Mouse (Mus musculus): ENCODE measurements around the gene Mast1. TPM values are rescaled to one million over a fixed set of nuclear protein-coding genes. Genes with fewer than 3 reads are reported as not detected.
"Not testable (repeated sequence)": the region's sequence is repeated elsewhere in the genome, so short reads cannot be mapped to it uniquely, and the experiment has no call there.

The Mast1 gene
- total RNA-seq, 2 experiments from 2014 or later = 2.3 to 4.2 TPM

DNA sequence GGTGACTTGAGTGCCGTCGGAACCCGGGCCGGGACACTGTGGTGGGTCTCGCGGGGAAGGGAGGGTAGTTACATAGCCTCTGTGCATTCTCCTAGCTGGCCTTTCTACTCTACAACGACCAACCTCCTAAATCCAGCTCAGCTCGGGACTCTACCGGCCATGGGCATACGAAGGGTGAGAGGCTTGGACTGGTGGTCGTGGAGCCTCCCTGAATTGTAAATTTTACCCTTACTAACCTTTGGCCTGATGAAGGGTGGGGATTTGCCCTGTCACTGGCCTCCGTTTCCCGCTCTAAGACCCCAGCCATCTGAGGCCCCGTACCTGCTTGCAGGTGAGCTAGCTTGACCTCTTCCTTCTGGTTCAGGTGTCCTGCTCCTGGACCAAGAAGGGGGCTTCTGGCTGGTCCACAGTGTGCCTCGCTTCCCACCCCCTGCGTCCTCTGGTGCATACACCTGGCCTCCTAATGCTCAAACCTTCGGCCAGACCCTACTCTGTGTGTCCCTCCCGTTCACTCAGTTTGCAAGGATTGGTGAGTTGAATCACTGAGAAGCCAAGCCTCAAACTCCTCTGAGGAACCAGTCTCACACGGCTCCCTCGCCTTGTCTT, 27.9 kb downstream of the Mast1 start:
- DNase-seq = no peak

DNA sequence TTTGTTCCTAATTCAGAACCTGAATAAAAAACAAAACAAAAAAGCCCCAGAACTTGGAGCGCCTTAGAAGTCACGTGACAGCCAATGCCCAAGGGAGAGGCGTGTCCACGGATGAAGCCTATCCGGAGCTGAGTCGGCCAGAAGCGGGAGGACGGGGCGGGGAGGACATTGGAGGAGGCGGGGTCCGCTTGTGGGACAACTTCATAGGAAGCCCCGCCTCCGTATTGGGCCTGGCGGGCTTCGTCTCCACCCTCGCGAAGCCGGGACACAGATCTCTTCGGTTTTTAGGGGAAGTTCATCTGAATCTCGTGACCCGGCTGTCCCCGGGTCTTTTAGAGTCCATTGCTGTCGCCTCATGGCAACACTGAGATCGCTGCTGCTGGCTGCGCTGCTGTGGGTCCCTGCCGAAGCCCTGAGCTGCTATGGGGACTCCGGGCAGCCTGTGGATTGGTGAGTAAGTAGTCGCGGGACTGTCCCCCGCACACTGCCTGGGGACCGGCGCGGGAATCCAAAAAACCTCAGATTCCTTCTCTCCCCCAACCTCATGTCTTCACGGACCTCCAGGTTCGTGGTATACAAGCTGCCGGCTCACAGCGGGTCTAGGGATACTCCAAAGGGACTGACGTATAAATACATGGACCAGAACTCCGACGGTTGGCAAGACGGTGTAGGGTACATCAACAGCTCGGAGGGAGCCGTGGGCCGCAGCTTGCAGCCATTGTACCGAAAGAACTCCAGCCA, 28.6 kb downstream of the Mast1 start, which contains the start of gene Dnase2a:
Gene Dnase2a (plus strand): TSS at position 140 of the 741 bp plus-strand sequence.
- DNase-seq = peak; percentile 96

DNA sequence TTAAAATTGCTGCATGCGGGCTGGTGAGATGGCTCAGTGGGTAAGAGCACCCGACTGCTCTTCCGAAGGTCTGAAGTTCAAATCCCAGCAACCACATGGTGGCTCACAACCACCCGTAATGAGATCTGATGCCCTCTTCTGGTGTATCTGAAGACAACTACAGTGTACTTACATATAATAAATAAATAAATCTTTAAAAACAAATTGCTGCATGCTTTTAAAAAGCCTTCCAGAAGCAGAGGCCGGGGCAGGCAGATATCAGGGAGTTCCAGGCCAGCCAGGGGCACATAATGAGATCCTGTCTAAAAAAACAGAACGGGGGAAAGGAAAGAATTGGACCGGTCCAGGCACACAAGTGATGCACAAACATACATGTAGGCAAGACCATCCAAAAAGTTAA, 29.2 kb downstream of the Mast1 start:
- DNase-seq = not testable (repeated sequence)

DNA sequence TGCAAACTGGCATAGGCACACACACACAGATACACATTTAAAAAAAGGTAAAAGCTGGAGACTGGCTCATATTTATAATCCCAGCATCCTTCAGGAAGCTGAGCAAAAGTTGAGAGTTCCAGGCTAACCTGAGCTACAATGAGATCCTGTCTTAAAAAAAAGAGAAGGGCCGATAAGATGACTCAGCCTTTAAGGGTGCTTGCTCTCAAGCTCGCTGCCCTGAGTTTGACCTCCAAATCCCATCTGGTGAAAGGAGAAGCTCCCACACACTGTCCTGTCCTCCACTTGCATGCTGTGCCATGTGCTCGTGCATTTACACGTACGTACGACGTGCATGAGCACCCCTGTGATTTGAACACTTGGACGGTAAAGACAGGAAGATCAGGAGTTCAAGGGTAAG, 29.7 kb downstream of the Mast1 start:
- no peak for DNase-seq

DNA sequence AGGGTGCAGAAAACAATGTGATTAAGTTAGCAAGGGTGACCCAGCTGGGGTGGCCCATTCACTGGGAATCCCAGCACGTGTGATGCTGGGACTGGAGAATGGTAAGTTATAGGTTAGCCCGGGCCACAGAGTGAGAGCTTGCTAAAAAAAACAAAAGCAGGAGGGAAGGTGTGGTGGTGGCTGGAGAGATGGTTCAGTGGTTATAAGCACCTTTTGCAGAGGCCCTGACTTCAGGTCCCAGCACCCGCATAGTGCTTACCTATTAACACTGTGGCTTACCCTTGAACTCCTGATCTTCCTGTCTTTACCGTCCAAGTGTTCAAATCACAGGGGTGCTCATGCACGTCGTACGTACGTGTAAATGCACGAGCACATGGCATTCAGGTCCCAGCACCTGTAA, 30.1 kb downstream of the Mast1 start:
- DNase-seq = no peak

DNA sequence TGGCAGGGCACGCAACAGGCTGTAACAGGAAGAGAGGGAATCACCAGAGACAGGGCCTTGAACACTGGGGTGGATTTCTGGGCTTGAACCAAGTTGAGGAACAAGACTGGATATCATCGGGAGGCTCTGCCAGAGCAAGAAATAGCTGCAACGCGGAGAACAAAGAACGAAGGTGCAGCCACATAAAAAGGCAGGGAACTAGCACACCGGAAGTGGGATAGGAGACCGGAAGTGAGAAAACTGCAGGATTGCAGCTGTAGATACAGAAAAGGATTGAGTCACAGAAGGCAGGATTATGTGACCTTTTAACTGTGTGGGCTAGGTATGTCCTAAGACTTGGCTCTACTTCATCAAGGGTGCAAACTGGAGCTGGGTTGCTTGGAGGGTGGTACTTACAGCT, 32.8 kb downstream of the Mast1 start:
- DNase-seq = no peak

DNA sequence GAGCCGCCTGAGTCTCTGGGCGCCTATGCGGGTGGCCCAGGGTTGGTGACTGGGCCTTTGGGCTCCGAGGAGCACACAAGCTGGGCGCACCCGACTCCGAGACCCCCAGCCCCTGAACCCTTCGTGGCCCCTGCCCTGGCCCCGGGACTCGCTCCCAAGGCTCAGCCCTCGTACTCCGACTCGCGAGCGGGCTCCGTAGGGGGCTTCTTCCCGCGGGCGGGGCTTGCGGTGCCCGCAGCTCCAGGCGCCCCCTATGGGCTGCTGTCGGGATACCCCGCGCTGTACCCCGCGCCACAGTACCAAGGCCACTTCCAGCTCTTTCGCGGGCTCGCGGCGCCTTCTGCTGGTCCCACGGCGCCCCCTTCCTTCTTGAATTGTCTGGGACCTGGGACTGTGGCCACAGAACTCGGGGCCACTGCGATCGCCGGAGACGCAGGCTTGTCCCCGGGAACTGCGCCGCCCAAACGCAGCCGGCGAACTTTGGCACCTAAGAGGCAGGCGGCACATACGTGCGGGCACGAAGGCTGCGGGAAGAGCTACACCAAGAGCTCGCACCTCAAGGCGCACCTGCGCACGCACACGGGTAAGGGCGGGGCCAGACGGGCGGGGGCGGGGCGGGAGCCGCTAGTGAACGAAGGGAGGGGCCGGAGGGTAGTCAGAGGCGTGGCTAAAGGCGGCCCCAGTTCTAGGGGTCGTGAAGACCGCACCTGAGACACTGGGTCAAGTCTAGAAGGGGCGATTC, 34.1 kb downstream of the Mast1 start:
- DNase-seq = peak; percentile 96

DNA sequence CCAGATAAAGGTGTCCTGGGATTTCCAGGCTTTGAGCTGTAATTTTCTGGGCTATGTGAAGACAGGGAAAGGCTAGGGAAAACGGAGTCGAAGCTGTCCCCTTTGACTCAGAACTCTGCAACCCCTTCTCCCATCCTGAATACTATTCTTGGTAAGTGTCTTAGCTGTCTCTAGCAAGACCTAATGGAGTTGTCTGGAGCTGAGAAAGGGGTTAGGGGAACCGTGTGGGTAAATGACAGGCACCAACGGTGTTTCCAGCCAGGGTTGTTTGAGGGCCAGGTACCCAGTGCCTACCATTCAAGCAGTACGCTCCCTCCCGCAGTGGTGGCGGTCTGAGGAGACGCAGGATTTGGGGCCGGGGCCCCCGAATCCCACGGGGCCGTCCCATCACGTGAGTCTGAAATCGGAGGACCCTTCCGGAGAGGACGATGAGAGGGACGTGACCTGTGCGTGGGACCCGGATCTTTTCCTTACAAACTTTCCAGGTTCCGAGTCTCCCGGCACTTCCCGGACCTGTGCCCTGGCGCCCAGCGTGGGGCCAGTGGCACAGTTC, 34.7 kb downstream of the Mast1 start:
- DNase-seq = no peak

DNA sequence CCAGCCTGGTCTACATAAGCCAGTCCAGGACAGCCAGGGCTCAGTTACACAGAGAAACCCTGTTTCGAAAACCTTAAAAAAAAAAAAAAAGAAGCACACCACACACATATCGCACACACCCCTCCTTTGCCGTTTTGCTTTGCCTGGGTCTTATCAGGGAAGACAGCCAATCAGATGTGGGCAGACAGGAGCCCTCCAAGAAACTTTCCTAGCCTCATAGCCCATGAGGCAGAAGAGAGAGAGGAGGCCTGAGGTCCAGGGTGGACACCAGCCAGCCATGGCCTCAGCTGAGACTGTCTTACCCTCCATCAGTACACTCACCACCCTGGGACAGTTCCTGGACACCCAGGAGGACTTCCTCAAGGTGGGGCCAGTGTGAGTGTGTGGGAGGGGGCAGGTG, 35.4 kb downstream of the Mast1 start, which contains the start of gene Klf1:
Gene Klf1 (plus strand): TSS at position 177 of the 400 bp plus-strand sequence.
- DNase-seq = no peak

DNA sequence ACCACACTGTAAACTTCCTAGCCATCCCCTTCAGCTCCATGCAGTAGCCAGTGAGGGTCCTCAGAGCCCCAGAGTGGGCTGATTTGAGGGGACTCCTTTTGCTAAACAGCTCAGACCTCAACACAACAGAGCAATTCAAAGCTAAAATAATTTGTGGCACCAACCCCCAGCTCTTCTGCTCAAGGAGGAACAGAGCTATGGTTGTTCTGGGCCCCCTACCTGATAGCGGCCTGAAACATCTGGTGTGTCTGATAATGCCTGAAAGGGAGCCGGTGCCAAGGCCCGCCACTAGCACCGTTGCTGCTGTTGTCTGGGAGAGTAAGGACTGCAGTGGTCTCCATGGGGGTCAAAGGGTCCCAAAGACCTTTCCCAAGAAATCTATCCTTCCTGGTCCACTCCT, 36.1 kb downstream of the Mast1 start:
- DNase-seq = no peak

DNA sequence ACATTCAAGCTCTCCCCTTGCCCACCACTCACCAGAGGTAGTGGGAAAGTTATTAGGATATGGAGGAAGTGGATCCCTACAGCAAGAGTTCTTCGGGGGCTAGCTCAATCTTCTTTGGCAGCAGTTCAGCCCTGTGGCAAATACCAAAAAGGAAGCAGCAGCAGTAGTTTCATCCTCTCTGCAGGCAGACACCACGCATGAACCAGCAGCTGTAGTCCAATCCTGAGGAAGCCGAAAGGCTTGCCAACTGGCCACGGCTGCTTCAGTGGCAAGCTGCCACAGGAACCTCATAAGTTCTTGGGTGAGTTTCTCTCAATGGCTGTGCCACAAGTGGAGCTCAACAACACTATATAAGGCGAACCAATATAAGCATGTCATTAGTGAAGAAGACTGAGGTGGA, 41.2 kb downstream of the Mast1 start:
- DNase-seq = no peak

DNA sequence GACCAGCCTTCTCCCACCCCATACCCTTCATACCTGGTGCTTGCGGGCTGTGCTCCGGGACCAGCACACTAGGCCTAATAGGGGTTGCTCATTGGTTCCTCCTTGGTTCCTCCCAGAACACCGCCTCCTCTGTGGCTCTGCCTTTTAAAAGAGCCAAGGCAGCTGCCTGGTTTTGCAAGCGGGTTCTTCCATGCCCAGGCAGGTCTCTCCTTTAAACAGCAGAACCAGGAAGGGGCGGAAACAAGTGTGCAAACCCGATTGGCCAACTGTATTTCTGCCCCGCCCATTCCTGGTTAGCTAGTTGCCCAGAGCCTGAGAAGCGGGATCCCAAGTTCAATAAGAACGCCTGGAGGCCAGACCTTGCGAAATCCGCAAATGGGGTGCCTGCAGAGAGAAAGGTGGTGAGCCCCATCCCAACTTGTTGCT, 43.4 kb downstream of the Mast1 start, which contains the start of gene Gcdh:
Gene Gcdh (minus strand): TSS at position 213 of the 426 bp plus-strand sequence.
- peak; percentile 93 for DNase-seq

DNA sequence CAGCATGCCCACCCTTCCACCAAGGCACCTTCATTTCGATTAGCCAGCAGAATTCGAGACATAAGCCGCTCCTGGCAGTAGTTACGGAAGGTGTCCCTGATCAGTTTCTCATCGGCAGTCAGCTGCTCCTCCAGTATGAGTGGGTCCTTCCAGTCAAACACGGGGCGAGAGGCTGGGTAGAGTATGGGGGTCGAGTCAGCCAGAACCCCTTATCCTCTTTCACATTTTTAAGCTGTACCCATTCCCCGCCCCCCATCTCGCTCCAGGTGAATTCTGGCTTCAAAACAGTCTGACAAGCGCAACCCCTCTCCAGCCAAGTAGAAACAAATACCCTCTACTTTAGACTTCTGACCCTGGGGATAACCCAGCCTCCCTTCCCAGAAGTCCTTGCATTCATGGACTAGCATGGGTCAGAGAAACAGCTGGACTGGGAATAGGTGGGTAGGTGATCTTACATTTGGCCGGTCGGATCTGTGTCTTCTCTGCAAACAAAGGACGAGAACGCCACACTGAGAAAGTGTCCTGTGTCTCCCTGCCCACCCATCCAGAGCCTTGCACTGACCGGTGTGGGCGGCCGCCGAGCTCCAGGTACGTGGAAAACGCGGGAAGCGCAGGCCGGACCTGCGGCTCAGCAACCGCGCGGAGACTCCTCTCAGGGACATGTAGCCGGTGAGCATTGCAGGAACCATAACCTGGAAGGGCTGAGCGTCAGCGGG, 44.0 kb downstream of the Mast1 start:
- no peak for DNase-seq

DNA sequence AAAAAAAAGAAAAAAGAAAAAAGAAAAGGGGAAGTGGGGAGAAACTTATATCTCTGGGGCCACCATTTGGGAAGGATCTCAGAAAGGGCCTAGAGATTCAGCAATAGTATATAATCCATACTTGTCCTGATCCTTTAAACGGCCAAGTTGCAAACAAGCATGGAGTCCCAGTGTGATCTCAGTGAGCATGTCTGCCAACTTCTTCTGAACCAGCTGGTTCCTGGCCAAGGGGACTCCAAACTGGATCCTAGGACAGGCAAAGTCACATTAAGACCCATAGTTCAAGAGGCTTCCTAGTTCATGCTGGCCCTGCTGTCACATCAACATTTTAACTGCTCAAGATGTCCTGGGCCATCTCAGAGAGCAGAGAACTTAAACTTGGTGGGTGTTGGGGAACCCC, 48.0 kb downstream of the Mast1 start:
- DNase-seq = no peak

DNA sequence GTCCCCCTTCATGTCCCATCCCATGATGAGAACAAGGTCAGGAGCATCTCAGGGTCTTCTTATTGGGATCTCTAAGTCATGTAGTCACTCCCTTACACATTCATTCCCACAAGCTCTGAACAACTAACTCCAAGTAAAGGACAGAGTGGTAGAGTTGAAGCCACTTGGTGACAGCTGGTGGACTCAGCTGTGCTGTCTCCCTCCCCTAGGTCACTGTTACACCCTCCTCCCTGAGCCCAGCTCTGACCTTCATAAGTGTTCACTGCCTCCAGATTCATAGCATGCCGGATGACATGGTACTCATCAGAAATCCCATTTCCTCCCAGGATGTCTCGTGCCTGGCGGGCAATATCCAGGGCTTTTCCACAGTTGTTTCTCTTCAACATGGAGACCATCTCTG, 48.9 kb downstream of the Mast1 start:
- DNase-seq = no peak

DNA sequence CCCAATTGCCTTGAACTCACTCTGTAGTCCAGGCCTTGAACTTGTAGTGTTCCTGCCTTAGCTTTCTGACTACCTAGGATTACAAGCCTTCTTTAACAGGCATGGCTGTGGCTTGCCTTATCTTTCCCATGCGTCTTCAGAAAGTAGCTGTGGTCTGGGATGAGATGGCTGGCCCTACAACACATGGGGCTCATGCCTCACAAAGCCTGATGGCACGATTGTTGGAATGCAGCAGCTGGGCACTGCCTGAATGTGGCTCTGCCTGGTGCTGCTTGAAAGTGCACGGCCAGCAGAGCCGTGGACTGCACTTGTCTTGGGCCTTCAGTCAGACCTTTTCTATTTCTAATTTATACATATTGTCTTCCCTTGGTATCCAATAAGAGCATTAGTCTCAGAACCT, 52.4 kb downstream of the Mast1 start:
- no peak for DNase-seq

DNA sequence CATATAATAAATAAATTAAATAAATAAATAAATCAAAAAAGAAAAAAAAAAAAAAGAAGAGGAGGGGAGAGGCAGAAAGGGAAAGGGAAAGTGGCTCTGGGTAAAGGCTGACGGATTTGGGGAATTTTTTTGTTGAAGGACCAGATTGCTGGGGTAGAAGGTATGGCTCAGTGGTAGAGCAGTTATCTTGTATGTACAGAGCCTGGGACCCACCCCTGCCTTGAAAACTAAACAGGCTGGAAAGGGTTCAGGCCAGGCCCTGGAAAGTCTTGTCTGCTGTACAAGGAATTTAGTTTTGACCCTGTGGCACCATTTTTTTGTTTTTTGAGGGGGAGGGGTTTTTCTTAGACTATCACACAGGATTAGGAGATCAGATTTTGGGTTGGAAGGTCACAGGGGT, 58.2 kb downstream of the Mast1 start:
- no peak for DNase-seq

DNA sequence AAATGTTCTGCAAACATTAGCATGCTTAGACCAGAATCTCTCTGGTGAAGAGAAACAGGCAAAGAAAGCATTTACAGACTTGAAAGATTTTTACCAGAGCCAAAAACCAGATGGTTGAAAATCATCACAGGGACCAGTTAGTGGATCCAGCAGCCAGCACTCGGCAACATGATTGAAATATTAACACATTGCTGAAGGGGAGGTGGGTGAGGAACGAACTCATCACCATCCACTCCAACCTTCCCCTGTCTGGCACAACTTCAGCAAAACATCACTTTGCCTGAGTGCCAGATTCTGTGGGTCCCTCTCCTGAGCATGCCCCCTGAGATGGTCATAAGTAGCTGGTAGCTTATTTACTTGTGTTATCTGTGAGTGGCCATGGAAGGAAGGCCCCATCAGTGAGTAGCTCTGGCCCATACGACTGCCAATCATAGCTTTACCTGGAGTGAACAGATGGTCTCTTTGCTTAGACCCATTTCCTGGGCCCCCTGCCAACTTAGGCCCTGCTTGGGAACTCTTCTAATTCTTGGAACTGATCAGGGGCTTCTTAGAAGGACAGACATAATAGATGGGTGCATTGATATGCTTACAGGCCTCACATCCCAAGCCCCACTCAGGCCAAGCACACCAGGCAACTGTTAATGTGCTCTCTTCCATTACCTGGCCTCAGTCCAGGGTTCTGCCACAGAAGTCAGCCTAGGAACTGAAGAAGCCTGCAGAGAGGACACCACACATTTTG, 59.7 kb downstream of the Mast1 start:
- DNase-seq = no peak

DNA sequence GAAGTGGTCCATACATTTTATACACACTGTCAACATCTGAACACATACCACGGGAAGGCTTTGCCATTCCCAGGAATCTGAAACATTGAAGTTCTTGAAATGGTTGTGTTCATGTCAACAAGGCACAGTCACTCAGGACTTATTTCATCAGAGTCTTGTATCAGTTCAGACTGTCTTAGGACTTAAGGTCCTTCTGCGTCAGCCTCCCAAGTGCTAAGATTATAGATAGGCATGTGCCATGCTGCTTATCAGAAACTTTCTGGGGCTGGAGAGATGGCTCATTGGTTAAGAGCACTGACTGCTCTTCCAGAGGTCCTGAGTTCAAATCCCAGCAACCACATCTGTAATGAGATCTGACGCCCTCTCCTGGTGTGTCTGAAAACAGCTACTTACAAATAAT, 62.8 kb downstream of the Mast1 start:
- no peak for DNase-seq

DNA sequence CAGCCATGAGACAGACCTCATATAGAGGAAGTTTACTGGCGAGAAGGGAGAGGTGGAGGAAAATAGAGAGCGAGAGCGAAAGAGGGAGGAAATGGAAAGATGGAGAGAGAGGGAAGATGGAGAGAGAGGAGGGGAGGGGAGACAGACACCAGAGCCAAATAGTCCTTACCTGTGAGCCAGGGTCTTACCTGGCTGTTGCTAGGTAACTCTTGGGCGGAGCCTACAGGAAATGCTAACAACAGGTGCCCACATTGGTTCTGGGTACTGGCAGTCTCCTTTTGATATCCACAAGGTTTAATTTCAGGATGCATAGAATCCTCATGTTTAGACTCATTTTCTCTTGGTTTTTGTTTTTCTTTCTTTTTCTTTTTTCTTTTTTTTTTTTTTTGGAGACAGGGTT, 64.1 kb downstream of the Mast1 start:
- no peak for DNase-seq

DNA sequence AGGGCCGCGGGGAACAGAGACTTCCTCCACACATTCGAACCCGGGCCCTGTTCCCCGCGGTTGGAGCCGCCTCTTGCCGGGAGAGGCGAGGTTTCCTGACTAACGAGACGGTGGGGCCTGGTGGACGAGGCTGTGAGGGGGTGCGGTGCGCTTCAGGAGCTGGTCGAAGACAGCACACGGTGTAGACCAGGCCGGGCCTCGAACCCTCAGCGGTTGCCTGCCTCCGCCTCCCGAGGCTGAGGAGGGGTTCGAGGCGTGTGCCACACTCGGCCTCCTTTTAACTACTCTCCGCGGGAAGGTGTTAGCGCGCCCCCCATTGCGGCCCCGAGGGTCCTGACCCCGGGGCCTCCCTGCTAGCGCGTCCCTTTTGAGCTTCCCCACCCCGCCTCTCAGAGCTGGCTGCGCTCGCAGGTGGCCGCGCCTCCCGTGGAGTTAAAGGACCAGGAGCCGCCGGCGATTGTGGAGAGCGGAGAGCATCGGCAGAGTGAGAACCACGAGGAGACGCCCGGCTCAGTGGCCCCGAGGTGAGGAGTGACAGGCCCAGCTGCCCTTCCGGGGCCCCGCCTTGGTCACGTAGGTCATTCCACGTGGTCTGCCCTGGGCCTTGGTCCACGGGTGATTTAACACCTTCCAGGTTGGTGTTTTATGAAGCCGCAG, 64.7 kb downstream of the Mast1 start:
- peak; percentile 56 for DNase-seq

Data from adrenal gland, postnatal 10 days (tissue).